Mouse (Mus musculus): ENCODE measurements around the gene Serpinb8. TPM values are rescaled to one million over a fixed set of nuclear protein-coding genes. Genes with fewer than 3 reads are reported as not detected.

The Serpinb8 gene
- polyA plus RNA-seq, 1 experiment = 5.5 TPM

DNA sequence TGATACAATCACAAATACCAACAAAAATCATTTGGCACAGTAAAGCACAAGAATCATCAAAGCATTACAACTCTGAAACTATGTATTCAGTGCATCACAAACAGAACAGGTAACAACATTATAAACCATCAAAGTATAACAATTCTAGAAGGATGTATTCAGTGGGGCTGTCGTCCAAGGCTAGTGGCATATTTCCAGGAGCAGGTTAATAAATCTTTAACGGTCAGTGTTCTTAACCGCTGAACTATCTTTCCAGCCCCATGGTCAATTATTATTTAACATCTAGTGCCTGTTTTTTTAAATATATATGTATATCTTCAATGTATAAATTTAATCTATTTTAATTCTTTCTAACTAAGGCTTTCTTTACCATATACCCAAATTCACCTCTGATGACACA is 3.6 kb upstream of the Serpinb8 start:
- Histone ChIP-seq H3K36me3 (ENCODE audit: control insufficient read depth, insufficient read depth) (no peaks in the 10 kb centered on the region), H3K4me2 (ENCODE audit: low read depth) (no peak overlapping the region), H3K27me3 (ENCODE audit: control insufficient read depth, insufficient read depth, insufficient read length) (no peaks in the 10 kb centered on the region), H3K4me3 (no peak overlapping the region), H3K79me2 (ENCODE audit: control insufficient read depth, insufficient read depth) (no peaks in the 10 kb centered on the region), H3ac (ENCODE audit: control insufficient read depth, insufficient read length) (no peak overlapping the region)
- no peak for TF ChIP-seq TCF12 (IDR thresholded peaks at IDR 0.05; ENCODE audit: insufficient read depth, poor library complexity, severe bottlenecking)
- TF ChIP-seq REST (IDR thresholded peaks at IDR 0.05; ENCODE audit: insufficient read depth, insufficient read length) = no peak
- TF ChIP-seq USF1 (IDR thresholded peaks at IDR 0.05; ENCODE audit: low read depth) = no peak
- no peak for TF ChIP-seq POLR2A (IDR thresholded peaks at IDR 0.05; ENCODE audit: insufficient read length, low read depth)
- TF ChIP-seq POLR2AphosphoS2 (IDR thresholded peaks at IDR 0.05; ENCODE audit: insufficient read length, low read depth) = no peak
- no peak for TF ChIP-seq MYOG (IDR thresholded peaks at IDR 0.05; ENCODE audit: control insufficient read depth in 1 of 3, insufficient read depth in 1 of 3, insufficient read length in 2 of 3, low read depth in 2 of 3)
- TF ChIP-seq TCF3 (IDR thresholded peaks at IDR 0.05; ENCODE audit: insufficient read length, low read depth) = no peak
- no peak for TF ChIP-seq SRF (IDR thresholded peaks at IDR 0.05; ENCODE audit: control insufficient read depth, insufficient read length, low read depth)
- no peak for TF ChIP-seq MAX (IDR thresholded peaks at IDR 0.05; ENCODE audit: low read depth)
- no peak for TF ChIP-seq E2F4 (IDR thresholded peaks at IDR 0.05; ENCODE audit: insufficient read depth)
- no peak for TF ChIP-seq CEBPB (IDR thresholded peaks at IDR 0.05; ENCODE audit: insufficient read depth, poor library complexity, severe bottlenecking)
- TF ChIP-seq MYOD1 (IDR thresholded peaks at IDR 0.05; ENCODE audit: control insufficient read depth in 1 of 3, insufficient read length in 2 of 3, low read depth in 2 of 3) = no peak

GRCm38 (mm10) chr1:107588206-107588605 is 1.6 kb upstream of the Serpinb8 start:
- Histone ChIP-seq H3K79me2 (ENCODE audit: control insufficient read depth, insufficient read depth) (no peaks in the 10 kb centered on the region), H3K4me2 (ENCODE audit: low read depth) (no peak overlapping the region), H3K36me3 (ENCODE audit: control insufficient read depth, insufficient read depth) (no peaks in the 10 kb centered on the region), H3ac (ENCODE audit: control insufficient read depth, insufficient read length) (no peak overlapping the region), H3K27me3 (ENCODE audit: control insufficient read depth, insufficient read depth, insufficient read length) (no peaks in the 10 kb centered on the region), H3K4me3 (no peak overlapping the region)
- TF ChIP-seq MAX (IDR thresholded peaks at IDR 0.05; ENCODE audit: low read depth) (no peak), REST (IDR thresholded peaks at IDR 0.05; ENCODE audit: insufficient read depth, insufficient read length) (no peak), USF1 (IDR thresholded peaks at IDR 0.05; ENCODE audit: low read depth) (no peak), TCF12 (IDR thresholded peaks at IDR 0.05; ENCODE audit: insufficient read depth, poor library complexity, severe bottlenecking) (no peak), POLR2AphosphoS2 (IDR thresholded peaks at IDR 0.05; ENCODE audit: insufficient read length, low read depth) (no peak), E2F4 (IDR thresholded peaks at IDR 0.05; ENCODE audit: insufficient read depth) (no peak), CEBPB (IDR thresholded peaks at IDR 0.05; ENCODE audit: insufficient read depth, poor library complexity, severe bottlenecking) (no peak), MYOG (IDR thresholded peaks at IDR 0.05; ENCODE audit: control insufficient read depth in 1 of 3, insufficient read depth in 1 of 3, insufficient read length in 2 of 3, low read depth in 2 of 3) (no peak), MYOD1 (IDR thresholded peaks at IDR 0.05; ENCODE audit: control insufficient read depth in 1 of 3, insufficient read length in 2 of 3, low read depth in 2 of 3) (no peak), POLR2A (IDR thresholded peaks at IDR 0.05; ENCODE audit: insufficient read length, low read depth) (no peak)

DNA sequence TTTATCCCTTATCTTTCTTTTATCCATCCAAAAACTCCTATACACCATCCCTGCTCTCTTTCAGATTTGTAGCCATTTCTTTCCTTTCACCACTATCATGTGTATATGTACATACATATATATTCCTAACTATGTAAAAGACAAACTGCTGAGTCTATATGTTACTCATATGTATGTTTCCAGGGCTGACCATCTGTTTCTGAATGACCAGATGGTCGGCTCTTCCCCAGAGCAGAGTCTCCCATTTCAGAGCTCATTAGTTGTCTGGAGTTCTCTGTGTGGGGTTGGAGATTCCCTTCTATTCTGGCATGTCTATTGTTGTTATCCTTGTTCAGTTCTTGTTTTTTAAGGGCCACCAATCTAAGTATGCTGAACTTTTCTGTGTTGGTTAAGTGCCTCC is 1.2 kb upstream of the Serpinb8 start:
- no peaks in the 10 kb centered on the region for H3K79me2 ChIP-seq (ENCODE audit: control insufficient read depth, insufficient read depth)
- no peak overlapping the region for H3K4me2 ChIP-seq (ENCODE audit: low read depth)
- no peaks in the 10 kb centered on the region for H3K36me3 ChIP-seq (ENCODE audit: control insufficient read depth, insufficient read depth)
- no peaks in the 10 kb centered on the region for H3K27me3 ChIP-seq (ENCODE audit: control insufficient read depth, insufficient read depth, insufficient read length)
- H3K4me3 ChIP-seq = no peak overlapping the region
- H3ac ChIP-seq (ENCODE audit: control insufficient read depth, insufficient read length) = no peak overlapping the region
- no peak for TF ChIP-seq POLR2AphosphoS2 (IDR thresholded peaks at IDR 0.05; ENCODE audit: insufficient read length, low read depth)
- TF ChIP-seq REST (IDR thresholded peaks at IDR 0.05; ENCODE audit: insufficient read depth, insufficient read length) = no peak
- no peak for TF ChIP-seq USF1 (IDR thresholded peaks at IDR 0.05; ENCODE audit: low read depth)
- no peak for TF ChIP-seq MAX (IDR thresholded peaks at IDR 0.05; ENCODE audit: low read depth)
- no peak for TF ChIP-seq POLR2A (IDR thresholded peaks at IDR 0.05; ENCODE audit: insufficient read length, low read depth)
- TF ChIP-seq TCF3 (IDR thresholded peaks at IDR 0.05; ENCODE audit: insufficient read length, low read depth) = no peak
- TF ChIP-seq E2F4 (IDR thresholded peaks at IDR 0.05; ENCODE audit: insufficient read depth) = no peak
- TF ChIP-seq SRF (IDR thresholded peaks at IDR 0.05; ENCODE audit: control insufficient read depth, insufficient read length, low read depth) = no peak
- TF ChIP-seq CEBPB (IDR thresholded peaks at IDR 0.05; ENCODE audit: insufficient read depth, poor library complexity, severe bottlenecking) = no peak
- no peak for TF ChIP-seq TCF12 (IDR thresholded peaks at IDR 0.05; ENCODE audit: insufficient read depth, poor library complexity, severe bottlenecking)
- TF ChIP-seq MYOD1 (IDR thresholded peaks at IDR 0.05; ENCODE audit: control insufficient read depth in 1 of 3, insufficient read length in 2 of 3, low read depth in 2 of 3) = no peak
- TF ChIP-seq MYOG (IDR thresholded peaks at IDR 0.05; ENCODE audit: control insufficient read depth in 1 of 3, insufficient read depth in 1 of 3, insufficient read length in 2 of 3, low read depth in 2 of 3) = no peak

- Histone ChIP-seq H3K36me3 (ENCODE audit: control insufficient read depth, insufficient read depth) (no peaks in the 10 kb centered on the region), H3K4me2 (ENCODE audit: low read depth) (peak overlapping the region; percentile 7), H3K27me3 (ENCODE audit: control insufficient read depth, insufficient read depth, insufficient read length) (no peaks in the 10 kb centered on the region), H3K4me3 (no peak overlapping the region), H3ac (ENCODE audit: control insufficient read depth, insufficient read length) (no peak overlapping the region), H3K79me2 (ENCODE audit: control insufficient read depth, insufficient read depth) (no peaks in the 10 kb centered on the region)
- TF ChIP-seq REST (IDR thresholded peaks at IDR 0.05; ENCODE audit: insufficient read depth, insufficient read length) (no peak), CEBPB (IDR thresholded peaks at IDR 0.05; ENCODE audit: insufficient read depth, poor library complexity, severe bottlenecking) (no peak), USF1 (IDR thresholded peaks at IDR 0.05; ENCODE audit: low read depth) (no peak), MAX (IDR thresholded peaks at IDR 0.05; ENCODE audit: low read depth) (no peak), MYOG (IDR thresholded peaks at IDR 0.05; ENCODE audit: control insufficient read depth in 1 of 3, insufficient read depth in 1 of 3, insufficient read length in 2 of 3, low read depth in 2 of 3) (no peak), TCF3 (IDR thresholded peaks at IDR 0.05; ENCODE audit: insufficient read length, low read depth) (no peak), SRF (IDR thresholded peaks at IDR 0.05; ENCODE audit: control insufficient read depth, insufficient read length, low read depth) (no peak), MYOD1 (IDR thresholded peaks at IDR 0.05; ENCODE audit: control insufficient read depth in 1 of 3, insufficient read length in 2 of 3, low read depth in 2 of 3) (no peak), POLR2AphosphoS2 (IDR thresholded peaks at IDR 0.05; ENCODE audit: insufficient read length, low read depth) (no peak), TCF12 (IDR thresholded peaks at IDR 0.05; ENCODE audit: insufficient read depth, poor library complexity, severe bottlenecking) (no peak), POLR2A (IDR thresholded peaks at IDR 0.05; ENCODE audit: insufficient read length, low read depth) (no peak), E2F4 (IDR thresholded peaks at IDR 0.05; ENCODE audit: insufficient read depth) (no peak)
Observed at GRCm38 (mm10) chr1:107592644-107593043, 2.8 kb downstream of the Serpinb8 start.

Measured in myocyte (in vitro differentiated cells).